Mouse (Mus musculus): Measurements from ENCODE around the gene Upf1. TPM values are rescaled to one million over a fixed set of nuclear protein-coding genes. Genes with fewer than 3 reads are reported as not detected.

Upf1 gene
- total RNA-seq, 2 experiments from 2014 or later, result 58.2 to 61.6 TPM

- DNase-seq (ENCODE audit: low spot score in 2 of 2), result no peak
- intact Hi-C loops (cut with DNase I), result no loop called here
These were observed 8.5 kb upstream of the Upf1 start for GRCm38 (mm10) chr8:70361484-70362032.

GRCm38 (mm10) chr8:70360769-70361168 lies 7.7 kb upstream of the Upf1 start:
- no peak for DNase-seq (ENCODE audit: low spot score in 2 of 2)
- intact Hi-C loops (cut with DNase I), result no loop called here

- no peak for DNase-seq (ENCODE audit: low spot score in 2 of 2)
- intact Hi-C loops (cut with DNase I), result no loop called here
These were observed 6.3 kb upstream of the Upf1 start for GRCm38 (mm10) chr8:70359411-70359810.

GRCm38 (mm10) chr8:70356111-70356510 lies 3.0 kb upstream of the Upf1 start:
- intact Hi-C loops (cut with DNase I), result no loop called here
- DNase-seq (ENCODE audit: low spot score in 2 of 2), result no peak

- DNase-seq (ENCODE audit: low spot score in 2 of 2), result peak; percentile 47 to 86
- intact Hi-C loops (cut with DNase I), result loop anchor here (5.0 kb wide), 2 partner anchors 63 to 153 kb away; partner anchors contain the start of gene Rex1bd
These were observed 926 bp upstream of the Upf1 start for GRCm38 (mm10) chr8:70354004-70354403.

- DNase-seq (ENCODE audit: low spot score in 2 of 2), result no peak
- intact Hi-C loops (cut with DNase I), result loop anchor here (5.0 kb wide), 2 partner anchors 65 to 155 kb away; partner anchors contain the start of gene Rex1bd
These were observed 374 bp downstream of the Upf1 start for GRCm38 (mm10) chr8:70352657-70353151.

- no peak for DNase-seq (ENCODE audit: low spot score in 2 of 2)
- intact Hi-C loops (cut with DNase I), result loop anchor here (5.0 kb wide), 2 partner anchors 65 to 155 kb away; partner anchors contain the start of gene Rex1bd
These were observed 1.1 kb downstream of the Upf1 start for GRCm38 (mm10) chr8:70352000-70352384.

- DNase-seq (ENCODE audit: low spot score in 2 of 2), result peak in 1 of 2 experiments; percentile 76
- intact Hi-C loops (cut with DNase I), result loop anchor here (5.0 kb wide), 2 partner anchors 66 to 156 kb away; partner anchors contain the start of gene Rex1bd
These were observed 1.8 kb downstream of the Upf1 start for GRCm38 (mm10) chr8:70351035-70351999.

GRCm38 (mm10) chr8:70347860-70348420 lies 5.1 kb downstream of the Upf1 start:
- intact Hi-C loops (cut with DNase I), result no loop called here
- DNase-seq (ENCODE audit: low spot score in 2 of 2), result no peak

- intact Hi-C loops (cut with DNase I), result no loop called here
- DNase-seq (ENCODE audit: low spot score in 2 of 2), result no peak
These were observed 5.6 kb downstream of the Upf1 start for GRCm38 (mm10) chr8:70347443-70347842.

GRCm38 (mm10) chr8:70344279-70344678 lies 8.8 kb downstream of the Upf1 start:
- intact Hi-C loops (cut with DNase I), result no loop called here
- no peak for DNase-seq (ENCODE audit: low spot score in 2 of 2)

- intact Hi-C loops (cut with DNase I), result no loop called here
- DNase-seq (ENCODE audit: low spot score in 2 of 2), result peak; percentile 20 to 60
These were observed 9.4 kb downstream of the Upf1 start for GRCm38 (mm10) chr8:70343696-70344095.

GRCm38 (mm10) chr8:70343076-70343475 lies 10.0 kb downstream of the Upf1 start:
- intact Hi-C loops (cut with DNase I), result no loop called here
- DNase-seq (ENCODE audit: low spot score in 2 of 2), result no peak

- DNase-seq (ENCODE audit: low spot score in 2 of 2), result no peak
- intact Hi-C loops (cut with DNase I), result no loop called here
These were observed 11.1 kb downstream of the Upf1 start for GRCm38 (mm10) chr8:70342007-70342406.

GRCm38 (mm10) chr8:70340659-70341058 lies 12.4 kb downstream of the Upf1 start:
- intact Hi-C loops (cut with DNase I), result no loop called here
- no peak for DNase-seq (ENCODE audit: low spot score in 2 of 2)

GRCm38 (mm10) chr8:70338931-70339330 lies 14.1 kb downstream of the Upf1 start:
- intact Hi-C loops (cut with DNase I), result no loop called here

GRCm38 (mm10) chr8:70332878-70333202 lies 20.2 kb downstream of the Upf1 start:
- intact Hi-C loops (cut with DNase I), result no loop called here
- DNase-seq (ENCODE audit: low spot score in 2 of 2), result no peak

More at GRCm38 (mm10) chr8:70338931-70339330, 14.1 kb downstream of the Upf1 start:
- no peak for DNase-seq (ENCODE audit: low spot score in 2 of 2)

GRCm38 (mm10) chr8:70332070-70332877 lies 20.8 kb downstream of the Upf1 start:
- intact Hi-C loops (cut with DNase I), result no loop called here
- DNase-seq (ENCODE audit: low spot score in 2 of 2), result peak; percentile 74 to 81

GRCm38 (mm10) chr8:70331526-70331925 lies 21.6 kb downstream of the Upf1 start:
- DNase-seq (ENCODE audit: low spot score in 2 of 2), result no peak
- intact Hi-C loops (cut with DNase I), result no loop called here
